Mouse (Mus musculus) right cerebral cortex, postnatal 10 days (tissue): ENCODE measurements at regions not wholly inside any gene's neighbourhood (a gene's known extent, or its start where the extent isn't known, plus 50 kb on each side); places are given as distances from the start of the nearest gene placed in this dataset.
A peak's percentile ranks its signal among the peaks of the same experiment; 100 is the strongest.

Source experiments
- DNase-seq, 2 experiments: peaks; one replicate each; pipeline ENCODE4 v3.0.0; 2021; ENCODE audit warnings: low spot score in 2 of 2

- DNase-seq: peak; percentile 48 to 76
Observed at GRCm38 (mm10) chr11:111699862-111700261, 633.9 kb downstream of the Kcnj2 start.

DNA sequence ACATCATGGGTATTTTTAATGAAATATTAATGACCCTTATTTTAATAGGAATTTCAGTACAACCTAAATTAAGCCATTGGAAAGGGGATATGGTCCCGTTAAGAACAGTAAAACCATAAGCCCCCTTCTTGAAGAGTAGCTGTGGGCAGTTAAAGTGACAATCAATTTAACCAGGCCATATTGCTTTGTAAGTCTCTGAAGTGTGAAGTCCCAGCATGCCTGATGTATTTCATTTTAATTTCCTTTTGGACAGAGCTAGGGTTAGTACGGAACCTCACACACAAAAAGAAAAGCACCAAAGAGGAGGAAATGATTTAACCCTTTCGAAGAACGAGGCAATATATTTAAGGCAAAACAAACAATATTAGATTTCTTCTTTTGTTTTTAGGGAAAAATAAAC lies 640.9 kb downstream of the Kcnj2 start:
- no peak for DNase-seq

GRCm38 (mm10) chr11:111715401-111715800 lies 649.4 kb downstream of the Kcnj2 start:
- no peak for DNase-seq

DNA sequence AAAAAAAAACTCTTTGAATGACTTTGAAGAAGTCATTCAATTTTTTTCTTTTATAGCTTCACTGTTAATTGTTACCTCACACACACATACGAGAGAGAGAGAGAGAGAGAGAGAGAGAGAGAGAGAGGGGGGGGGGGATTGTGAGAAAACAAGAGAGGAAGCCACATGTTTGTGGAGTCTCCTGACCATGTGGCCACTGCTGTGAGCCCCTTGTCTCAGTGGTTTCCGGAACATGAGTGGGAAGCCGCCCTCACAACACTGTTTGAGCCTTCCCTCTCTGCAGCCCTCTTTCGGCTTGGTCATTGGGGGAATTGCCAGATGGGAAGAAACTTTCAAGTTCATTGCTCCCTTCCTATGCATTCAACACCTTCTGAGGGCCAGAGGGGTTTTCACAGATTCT lies 656.3 kb downstream of the Kcnj2 start:
- no peak for DNase-seq

DNA sequence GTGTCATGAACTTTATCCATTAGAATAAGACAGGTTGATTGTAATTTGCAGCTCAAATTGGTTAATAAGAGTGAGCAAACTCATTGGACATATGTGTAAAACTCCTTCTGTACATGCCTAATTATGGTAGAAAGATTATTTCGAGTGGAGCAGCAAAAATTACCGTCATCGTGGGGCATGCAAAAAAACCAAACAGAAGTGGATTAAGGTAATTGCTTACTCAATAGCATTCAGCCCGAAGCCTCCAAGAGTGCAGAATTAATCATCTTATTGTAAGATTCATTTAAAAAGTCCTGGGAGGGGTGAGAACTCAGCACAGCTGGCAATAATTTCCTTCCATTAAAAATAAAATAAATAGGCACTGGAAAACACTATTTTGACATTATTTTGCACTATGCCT lies 662.2 kb downstream of the Kcnj2 start:
- no peak for DNase-seq

GRCm38 (mm10) chr11:111732096-111732495 lies 666.1 kb downstream of the Kcnj2 start:
- no peak for DNase-seq

DNA sequence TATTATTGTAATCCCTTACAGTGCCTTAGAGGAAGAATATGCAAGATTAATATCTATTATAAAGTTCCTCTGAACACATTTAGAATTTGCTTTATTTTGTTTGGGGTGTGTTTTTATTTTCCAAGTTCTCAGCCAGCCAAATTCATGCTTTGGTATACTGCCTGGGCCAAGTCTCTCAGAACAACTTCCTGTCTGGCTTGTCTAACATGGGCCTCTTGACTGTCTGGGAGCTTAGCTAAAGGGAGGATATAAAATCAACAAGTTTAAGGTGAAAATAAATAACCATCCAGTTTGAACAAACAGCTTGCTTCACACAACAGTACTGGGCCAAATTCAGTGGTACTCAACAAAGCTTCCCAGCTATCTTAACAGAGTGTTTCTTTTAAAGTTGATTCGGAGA lies 669.5 kb downstream of the Kcnj2 start:
- no peak for DNase-seq

GRCm38 (mm10) chr11:111735961-111736360 lies 670.0 kb downstream of the Kcnj2 start:
- DNase-seq: no peak

- no peak for DNase-seq
Observed at GRCm38 (mm10) chr11:111743356-111743755, 677.4 kb downstream of the Kcnj2 start.

DNA sequence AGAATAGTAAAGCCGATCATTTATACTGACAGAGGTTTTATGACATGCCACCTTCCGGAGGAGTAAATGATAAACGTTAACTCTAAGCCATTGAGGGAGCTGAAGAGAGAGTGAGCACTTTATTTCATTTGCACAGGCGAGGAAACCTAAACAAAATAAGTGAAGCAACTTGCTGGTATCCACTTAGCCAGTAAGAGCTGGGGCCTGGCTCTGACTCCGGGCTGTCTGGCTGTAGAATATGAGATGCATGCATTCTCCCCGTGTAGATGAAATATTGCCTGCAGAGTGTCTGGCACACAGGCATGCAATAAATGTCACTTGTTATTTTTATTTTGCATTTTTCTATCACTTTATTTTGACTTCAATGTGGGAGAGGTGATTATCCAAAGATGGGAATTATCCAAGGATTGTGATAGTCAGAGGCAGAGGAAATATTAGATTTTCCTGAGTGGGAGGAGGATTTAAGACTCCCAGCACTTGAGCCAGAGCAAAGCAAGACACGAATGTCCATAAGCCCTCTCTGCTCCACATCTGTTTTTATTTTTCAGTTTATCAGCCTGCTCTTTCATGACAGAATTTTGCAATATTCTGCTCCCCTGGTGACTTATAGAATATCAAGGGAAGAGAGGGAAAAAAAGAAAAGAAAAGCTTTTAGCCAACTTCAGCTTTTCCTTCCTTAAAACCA lies 681.4 kb downstream of the Kcnj2 start:
- DNase-seq: no peak

DNA sequence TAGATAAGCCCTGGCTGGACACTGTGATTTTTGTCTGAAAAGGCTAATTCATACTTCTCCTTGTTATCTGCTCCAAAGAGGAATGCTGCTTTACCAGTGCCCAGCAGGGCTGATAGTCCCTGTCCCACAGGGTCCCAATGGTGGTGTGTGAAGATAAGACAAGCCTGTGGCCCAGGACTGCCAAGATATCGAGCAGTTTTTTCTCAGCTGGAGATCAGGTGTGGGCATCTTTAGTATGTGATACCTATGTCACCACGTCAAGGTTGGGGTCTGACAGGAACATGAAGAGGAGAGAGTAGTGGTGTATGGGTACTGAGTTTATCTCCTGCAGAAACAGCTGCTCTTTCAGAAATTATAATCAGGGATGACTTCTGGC lies 682.0 kb downstream of the Kcnj2 start:
- DNase-seq: no peak

GRCm38 (mm10) chr11:111748496-111748895 lies 682.5 kb downstream of the Kcnj2 start:
- DNase-seq: no peak

DNA sequence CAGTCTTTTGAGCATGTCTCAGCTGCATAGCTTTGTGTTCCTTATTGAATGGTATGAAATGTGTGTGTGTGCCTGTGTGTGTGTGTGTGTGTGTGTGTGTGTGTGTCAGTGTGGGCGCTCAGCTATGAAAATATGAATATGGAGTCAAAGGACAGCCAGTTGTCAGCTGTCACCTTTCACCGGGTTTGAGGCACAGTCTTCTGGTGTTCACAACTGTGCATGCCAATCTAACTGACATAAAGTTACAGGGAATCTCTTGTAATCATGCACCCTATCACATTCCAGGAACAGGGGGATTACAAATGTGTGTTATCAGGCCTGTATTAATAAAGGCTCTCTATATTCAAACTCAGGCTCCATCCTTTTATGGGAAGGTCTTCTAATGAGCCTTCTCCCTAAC lies 688.8 kb downstream of the Kcnj2 start:
- no peak for DNase-seq

- DNase-seq: no peak
Observed at GRCm38 (mm10) chr11:111763081-111763480, 697.1 kb downstream of the Kcnj2 start.

GRCm38 (mm10) chr11:111766371-111767011 lies 700.5 kb downstream of the Kcnj2 start:
- peak; percentile 22 to 35 for DNase-seq

DNA sequence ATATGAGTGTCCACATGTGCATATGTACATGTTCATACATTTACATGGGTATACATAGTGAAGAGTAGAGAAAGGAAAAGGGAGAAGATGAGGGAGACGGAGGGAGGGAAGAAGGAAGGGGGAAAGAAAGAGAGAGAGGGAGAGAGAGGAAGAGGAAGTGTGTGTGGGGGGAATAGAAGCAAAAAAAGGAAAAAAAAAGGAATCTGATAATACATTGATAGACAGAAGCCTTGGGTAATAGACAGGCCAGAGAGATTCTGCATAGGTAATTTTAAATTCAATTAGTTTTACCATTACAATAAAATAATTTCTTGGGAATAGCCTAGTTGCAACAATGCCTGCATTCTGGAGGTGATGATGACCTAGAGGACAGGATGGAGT lies 701.0 kb downstream of the Kcnj2 start:
- no peak for DNase-seq

DNA sequence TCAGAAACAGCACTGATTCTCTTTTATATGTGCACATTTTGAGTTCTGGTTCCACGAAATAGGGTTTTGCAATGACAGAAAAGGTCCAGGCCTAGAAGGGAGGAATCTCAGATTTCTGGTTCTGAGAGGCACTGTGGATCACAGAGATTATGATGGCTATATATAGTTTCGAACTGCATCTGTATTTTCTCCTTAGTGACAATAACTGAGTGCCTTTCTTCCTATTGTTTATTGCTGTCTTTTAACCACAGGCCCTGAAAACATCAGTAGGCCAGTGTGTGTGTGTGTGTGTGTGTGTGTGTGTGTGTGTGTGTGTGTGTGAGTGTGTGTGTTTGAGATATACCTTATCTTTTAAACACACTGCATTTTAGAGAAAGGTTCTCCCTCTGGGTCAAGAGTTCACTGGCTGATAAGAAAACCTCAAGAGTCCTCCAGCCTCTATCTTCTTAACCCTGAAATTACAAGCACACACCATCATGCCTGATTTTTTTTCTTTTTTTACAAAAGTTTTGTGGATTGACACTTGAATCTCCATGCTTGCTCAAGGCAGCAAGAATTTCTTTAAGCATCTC lies 708.2 kb downstream of the Kcnj2 start:
- DNase-seq: no peak

GRCm38 (mm10) chr11:111781321-111781720 lies 715.4 kb downstream of the Kcnj2 start:
- peak; percentile 21 to 26 for DNase-seq

DNA sequence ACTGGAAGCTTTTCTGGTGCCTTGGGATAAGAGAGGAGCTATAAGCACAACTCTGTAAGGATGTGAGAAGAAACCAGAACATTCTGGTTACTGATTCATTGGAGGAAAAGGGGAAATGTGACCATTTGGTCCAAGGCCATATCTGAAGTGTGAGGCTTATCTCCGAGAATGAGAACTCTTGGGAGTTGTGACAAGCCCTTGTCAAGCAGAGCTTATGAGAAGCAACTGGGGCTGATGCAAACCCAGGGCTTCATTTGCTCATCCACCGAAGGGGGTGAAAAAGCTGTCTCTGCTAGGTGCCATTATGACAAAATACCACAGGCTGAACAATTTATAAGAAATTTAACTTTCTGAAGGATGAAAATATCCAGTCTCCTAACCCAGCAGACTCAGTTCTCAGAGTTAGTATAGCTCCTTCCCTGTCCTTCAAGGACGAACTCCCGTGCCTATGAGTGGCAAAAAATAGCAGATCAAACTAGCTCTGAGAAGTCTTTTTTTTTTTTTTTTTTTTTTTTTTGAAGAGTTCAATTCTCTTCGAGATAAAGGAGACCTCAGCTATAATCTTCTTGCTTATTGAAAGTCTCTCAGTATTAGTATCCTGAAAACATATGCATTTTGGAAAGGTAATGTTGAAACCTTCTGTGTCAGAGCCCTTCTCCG lies 725.4 kb downstream of the Kcnj2 start:
- no peak for DNase-seq

DNA sequence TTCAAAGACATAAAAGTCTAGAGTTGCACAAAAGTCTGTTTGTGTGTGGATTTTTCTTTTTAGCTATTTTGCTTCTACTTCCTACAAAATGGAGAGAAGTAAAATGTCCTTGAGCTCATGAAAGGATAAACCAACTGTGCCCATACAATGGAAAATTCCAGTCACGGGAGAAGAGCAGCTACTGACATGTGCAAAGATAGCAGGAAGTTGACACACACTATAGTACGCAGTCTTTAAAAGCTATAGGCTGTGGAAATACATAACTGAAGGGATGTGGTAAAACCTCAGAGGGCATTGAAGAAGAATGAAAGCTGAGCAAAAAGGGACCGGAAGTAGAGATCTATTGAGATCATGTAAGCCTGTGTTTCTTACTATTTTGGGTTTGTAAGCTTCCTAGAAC lies 735.1 kb downstream of the Kcnj2 start:
- no peak for DNase-seq

- DNase-seq: no peak
Observed at GRCm38 (mm10) chr11:111816176-111816775, 750.3 kb downstream of the Kcnj2 start.

DNA sequence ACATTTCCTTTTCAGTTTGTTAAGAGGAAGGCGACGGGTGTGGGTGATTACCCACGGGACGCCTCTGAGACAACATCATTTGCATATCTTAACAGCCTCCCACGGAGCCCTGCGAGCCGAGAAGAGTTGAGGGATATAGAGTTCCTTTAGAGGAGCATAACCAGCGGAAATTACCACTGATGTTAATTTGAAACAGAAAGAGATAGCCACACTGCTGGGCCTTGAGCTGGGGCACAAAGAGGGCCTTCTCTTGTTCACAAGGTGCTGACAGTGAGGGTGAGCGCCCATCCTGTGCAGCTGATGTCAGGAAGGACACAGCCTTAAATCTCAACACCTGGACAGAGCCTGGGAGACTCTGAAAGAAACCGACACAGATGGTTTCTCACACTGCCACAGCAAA lies 752.2 kb downstream of the Kcnj2 start:
- peak; percentile 47 to 61 for DNase-seq
